Mouse (Mus musculus): Measurements from ENCODE around the gene Prss40. TPM values are rescaled to one million over a fixed set of nuclear protein-coding genes. Genes with fewer than 3 reads are reported as not detected.
A peak's percentile ranks its signal among the peaks of the same experiment; 100 is the strongest.
"Not testable (repeated sequence)": the region's sequence is repeated elsewhere in the genome, so short reads cannot be mapped to it uniquely, and the experiment has no call there.

The Prss40 gene
- total RNA-seq, 1 experiment from 2014 or later = not detected

DNA sequence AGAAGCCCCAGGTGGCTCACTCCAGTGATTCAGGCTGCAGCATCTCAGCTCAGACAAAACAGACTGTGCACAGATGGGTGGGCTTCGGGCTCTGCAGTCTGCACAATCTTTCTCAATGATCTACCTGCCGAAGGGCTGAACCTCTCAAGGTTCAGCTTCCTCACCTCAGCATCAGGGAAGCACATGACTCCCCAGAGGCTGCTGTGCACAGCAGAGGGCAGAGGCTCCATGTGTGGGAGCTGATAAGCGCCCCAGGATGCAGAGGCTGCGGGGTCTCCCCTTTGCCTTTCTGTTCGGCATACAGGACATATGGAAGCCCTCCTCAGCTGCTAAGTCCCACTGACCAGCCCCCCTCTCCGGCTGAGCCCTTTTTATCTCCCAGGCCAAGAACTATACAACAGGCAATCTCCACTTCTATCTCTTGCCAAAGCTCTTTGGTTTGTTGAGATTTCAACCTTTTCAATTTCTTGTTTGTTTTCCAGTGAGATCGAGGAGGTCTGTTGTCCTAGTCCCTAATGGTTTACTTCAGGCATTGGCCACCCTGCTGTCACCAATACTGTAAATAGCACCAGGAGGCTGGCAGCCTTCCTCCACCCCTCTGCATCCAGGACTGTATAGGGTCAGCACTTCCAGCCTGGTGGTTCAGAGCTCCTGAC is 25.6 kb downstream of the Prss40 start, which contains the start of gene Cfc1:
Cfc1 (plus strand) TSS at position 606 of the 656 bp plus-strand sequence.
- DNase-seq = not testable (repeated sequence)

DNA sequence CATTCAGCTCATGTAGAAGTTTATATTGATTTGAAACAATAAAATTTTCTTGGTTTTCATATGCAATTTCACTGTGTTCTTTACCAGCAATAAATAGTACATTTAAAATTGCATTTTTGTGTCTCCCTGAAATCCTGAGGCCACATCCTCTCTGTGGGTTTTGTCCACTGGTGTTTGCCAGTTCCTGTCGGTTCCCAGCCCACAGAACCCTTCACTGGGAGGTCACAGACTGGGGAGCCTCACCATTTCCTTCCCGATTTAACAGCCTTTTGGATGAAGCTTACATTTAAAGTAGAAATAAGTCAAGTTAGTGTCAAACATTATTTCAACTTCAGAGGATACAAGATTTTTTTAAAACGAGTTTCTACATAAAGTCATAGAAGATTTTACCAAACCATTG is 26.2 kb downstream of the Prss40 start:
- not testable (repeated sequence) for DNase-seq

GRCm38 (mm10) chr1:34523647-34524046 is 37.1 kb downstream of the Prss40 start:
- DNase-seq = no peak

- DNase-seq = no peak
Observed at GRCm38 (mm10) chr1:34522850-34523244, 37.9 kb downstream of the Prss40 start.

GRCm38 (mm10) chr1:34522205-34522849 is 38.4 kb downstream of the Prss40 start:
- DNase-seq = no peak

DNA sequence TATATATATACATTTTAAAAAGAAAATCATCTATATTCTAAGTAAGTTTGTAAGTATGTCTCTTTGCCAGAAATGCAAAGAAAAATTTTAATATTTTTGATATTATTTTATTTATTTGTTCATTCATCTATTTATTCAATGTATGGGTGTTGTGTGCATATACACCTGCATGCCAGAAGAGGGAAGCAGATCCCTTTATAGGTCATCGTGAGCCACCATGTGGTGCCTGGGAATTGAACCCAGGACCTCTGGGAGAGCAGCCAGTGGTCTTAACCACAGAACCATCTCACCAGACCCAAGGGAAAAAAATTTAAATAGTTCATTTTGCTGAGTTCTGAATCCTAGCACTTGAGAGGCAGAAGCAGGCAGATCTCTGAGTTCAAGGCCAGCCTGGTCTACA is 42.5 kb downstream of the Prss40 start:
- no peak for DNase-seq

GRCm38 (mm10) chr1:34517797-34518196 is 42.9 kb downstream of the Prss40 start:
- DNase-seq = not testable (repeated sequence)

DNA sequence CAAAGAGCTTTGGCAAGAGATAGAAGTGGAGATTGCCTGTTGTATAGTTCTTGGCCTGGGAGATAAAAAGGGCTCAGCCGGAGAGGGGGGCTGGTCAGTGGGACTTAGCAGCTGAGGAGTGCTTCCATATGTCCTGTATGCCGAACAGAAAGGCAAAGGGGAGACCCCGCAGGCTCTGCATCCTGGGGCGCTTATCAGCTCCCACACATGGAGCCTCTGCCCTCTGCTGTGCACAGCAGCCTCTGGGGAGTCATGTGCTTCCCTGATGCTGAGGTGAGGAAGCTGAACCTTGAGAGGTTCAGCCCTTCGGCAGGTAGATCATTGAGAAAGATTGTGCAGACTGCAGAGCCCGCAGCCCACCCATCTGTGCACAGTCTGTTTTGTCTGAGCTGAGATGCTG is 43.4 kb downstream of the Prss40 start:
- DNase-seq = not testable (repeated sequence)

DNA sequence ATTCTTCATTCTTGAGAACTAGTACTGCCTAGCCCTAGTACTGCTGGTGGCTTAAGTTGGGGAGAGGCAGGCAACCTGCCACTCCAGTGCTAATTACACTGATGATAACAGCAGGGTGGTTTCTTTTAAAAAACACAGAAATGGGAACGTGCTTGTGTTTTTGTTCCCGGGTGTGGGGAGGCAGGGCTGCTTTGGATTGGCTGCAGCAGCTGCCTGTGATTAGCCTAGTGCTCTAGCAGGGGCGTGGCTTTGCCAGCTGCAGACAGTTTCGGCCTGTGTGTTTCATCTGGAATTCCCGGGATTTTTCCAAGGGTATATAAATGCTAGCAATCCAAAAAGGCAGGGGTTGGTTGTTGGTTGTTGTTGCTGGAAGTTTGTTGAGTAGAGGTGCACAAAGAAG is 44.1 kb downstream of the Prss40 start:
- DNase-seq = no peak

DNA sequence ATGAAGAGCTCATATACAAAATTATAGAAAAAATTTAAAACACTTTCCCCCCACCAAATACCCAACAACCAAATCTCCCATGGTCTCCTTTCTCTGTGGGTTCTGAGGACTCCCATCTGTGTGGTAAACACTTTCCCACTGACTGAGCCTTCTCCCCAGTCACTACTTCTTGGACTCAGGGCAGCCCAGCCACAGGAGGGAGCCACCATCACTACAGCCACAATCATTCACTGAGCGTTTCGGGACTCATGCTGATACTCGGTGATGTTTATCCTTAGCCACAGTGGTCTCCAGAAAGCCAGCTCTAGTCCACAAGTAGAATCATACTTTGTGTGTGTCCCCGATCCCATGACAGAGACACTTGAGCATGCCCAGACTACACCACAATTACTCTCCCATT is 47.7 kb downstream of the Prss40 start:
- DNase-seq = no peak

DNA sequence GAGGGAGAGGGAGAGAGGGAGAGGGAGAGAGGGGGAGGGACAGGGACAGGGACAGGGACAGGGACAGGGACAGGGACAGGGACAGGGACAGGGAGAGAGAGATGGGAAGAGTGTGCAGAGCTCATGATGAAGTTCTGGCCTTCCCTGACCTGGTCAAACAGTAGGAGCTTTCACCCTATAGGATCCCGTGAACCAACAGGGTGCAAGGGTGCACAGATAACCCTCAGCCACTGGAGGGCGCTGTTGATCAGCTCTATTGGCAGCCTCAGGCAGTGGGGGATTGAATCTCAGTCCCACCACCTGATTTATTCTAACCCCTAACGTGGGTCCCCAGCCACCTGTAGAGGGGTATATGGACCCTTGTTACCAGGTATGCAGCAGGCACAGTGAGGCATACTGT is 49.7 kb downstream of the Prss40 start:
- peak; percentile 28 for DNase-seq

GRCm38 (mm10) chr1:34510575-34510981 is 50.2 kb downstream of the Prss40 start:
- DNase-seq = no peak

DNA sequence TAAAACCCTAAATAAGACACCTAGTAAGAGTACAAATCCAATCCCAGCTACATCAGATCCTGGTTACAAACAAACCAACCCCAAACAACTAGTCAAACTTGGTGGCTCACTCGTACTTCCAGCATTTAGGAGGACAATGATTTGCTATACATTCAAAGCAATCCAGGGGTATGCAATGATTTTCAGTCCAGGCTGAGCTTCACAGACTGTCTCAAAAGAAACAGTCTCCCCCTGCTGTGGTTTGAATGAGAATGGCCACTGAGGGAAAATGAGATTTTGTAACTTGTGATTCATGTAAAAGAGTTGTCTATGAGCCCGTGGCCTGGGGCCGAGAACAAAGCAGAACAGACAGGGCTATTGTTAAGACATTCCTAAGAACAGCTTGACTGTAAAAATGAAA is 52.8 kb downstream of the Prss40 start:
- DNase-seq = no peak

DNA sequence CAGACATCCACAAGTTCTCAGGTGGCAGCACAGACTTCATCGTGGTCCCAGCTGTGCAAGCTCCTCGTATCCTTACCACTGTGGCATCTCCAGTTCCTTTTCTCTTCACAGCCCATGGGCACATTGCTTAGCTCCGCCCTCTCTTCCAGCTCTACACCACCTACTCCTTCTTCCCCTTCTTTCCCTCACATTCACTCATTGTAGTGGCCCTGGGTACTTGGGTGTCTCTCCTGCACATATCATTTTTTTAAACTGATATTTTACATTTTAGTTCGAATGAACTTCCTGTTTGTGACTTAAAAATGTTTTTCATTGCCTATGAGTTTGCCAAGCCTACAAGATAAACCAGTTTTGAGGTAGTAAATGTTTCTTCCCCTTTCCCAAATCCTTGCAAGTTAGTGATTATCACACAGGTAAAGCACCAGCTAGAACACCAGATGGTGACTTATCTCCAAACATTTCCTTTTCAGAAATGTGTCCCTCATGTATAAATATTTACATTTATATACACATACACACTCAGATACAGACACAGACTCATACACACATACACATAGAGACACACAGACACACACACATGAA is 54.7 kb downstream of the Prss40 start:
- no peak for DNase-seq

GRCm38 (mm10) chr1:34505307-34505706 is 55.4 kb downstream of the Prss40 start:
- DNase-seq = no peak

GRCm38 (mm10) chr1:34502991-34503390 is 57.8 kb downstream of the Prss40 start:
- no peak for DNase-seq

Other genes with a start within 250 kb of the Prss40 start
- gene Ccdc115, start 121.3 kb downstream of the Prss40 start, total RNA-seq (2021) = 15.4 and 17.6 TPM in 2 replicates
- 58.6 and 61.7 TPM in 2 replicates for gene Imp4, start 121.1 kb downstream of the Prss40 start, total RNA-seq (2021)
- gene Ptpn18, start 101.2 kb downstream of the Prss40 start, total RNA-seq (2021) = 4.7 and 8.0 TPM in 2 replicates
- gene Prss39, start 62.5 kb downstream of the Prss40 start, total RNA-seq (2021) = not detected in 2 replicates
- not detected in 2 replicates for gene Cfc1, start 25.3 kb downstream of the Prss40 start, total RNA-seq (2021)
- 0.73 and 1.4 TPM in 2 replicates for gene Amer3, start 18.7 kb upstream of the Prss40 start, total RNA-seq (2021)